Mouse (Mus musculus) T-helper 1 cell (primary cell): ENCODE measurements at regions not wholly inside any gene's neighbourhood (a gene's known extent, or its start where the extent isn't known, plus 50 kb on each side); places are given as distances from the start of the nearest gene placed in this dataset.

ENCODE experiments used
- in situ Hi-C: fragments of 300-600 bp; cut with MboI, MseI; formaldehyde crosslinking; loops from one replicate; pipeline ENCODE4 v1.15.1; 2025; ENCODE audit warnings: high pct_unique_total_duplicates

DNA sequence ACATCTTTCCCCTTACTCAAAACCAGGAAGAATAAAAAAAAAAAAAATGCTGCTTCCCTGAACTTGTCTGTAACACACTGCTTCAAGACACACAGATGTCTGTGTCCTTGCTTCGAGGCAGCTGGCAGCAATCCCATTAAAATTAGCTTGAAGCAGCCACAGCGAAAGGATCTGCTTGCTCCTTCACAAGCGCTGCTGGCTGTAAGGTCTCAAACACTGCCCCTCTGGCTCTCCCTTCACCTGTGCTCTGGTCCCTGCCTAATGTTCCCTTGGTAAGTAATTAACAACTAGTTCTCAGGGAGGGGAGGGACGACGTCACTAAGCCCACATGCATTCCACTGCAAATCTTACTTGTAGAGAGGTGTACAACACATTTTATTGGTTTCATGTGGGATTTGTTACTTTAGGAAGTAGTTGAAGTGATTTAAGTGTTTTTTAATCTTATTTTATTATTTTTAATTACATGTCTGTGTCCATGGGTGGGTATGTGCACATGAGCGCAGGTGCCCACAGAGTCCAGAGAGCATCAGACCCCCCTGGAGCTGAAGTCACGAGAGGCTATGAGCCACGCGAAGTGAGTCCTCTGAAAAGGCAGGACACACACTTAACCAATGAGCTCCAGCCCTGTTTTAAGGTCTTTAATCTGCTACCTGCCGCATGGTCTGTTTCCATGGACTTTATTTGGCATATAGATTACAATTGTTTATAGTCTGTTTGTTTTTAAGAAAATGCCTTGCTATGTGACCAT is 61.1 kb upstream of the Cers6 start:
- in situ Hi-C loops = loop anchor here (10.0 kb wide), 1 partner anchor 755 kb away; no protein-coding TSS in a partner anchor

DNA sequence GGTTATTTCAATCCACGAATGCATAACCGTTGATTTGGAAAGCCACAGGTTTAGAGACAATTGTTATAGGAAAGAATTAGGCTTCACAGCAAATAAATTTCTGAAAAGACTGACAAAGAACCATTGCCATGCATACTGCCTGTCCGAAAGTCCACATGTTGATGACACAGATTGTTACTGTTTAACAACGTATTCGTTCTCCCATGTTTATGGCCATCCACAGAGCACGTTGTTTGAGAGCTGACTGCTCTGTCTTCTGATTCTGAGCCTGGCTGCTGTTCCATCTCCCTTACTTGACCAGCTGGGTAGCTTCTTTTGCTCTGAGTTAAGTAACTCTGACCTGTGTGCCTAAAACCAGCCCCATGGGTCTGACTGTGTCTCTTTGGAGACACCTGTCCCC is 57.1 kb upstream of the Cers6 start:
- in situ Hi-C loops = loop anchor here (10.0 kb wide), 1 partner anchor 751 kb away; no protein-coding TSS in a partner anchor

DNA sequence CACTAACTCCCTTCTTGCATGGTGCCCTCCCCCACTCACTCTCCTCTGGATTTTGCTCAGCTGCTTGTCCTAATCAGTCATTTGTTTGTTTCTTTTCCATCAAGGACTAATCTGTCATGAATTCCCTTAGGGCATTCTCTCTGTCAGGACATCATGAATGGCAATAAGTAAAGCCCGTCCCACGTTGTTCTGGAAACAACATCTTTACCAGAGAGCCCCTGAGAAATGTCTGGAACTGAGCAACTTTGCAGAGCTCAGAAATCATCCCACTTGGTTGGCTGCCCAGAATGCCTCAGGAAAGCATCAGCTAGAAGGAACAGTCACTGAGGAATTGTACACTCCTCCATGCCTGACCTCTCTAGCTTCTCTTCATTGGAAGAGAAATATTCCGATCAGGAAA is 55.4 kb upstream of the Cers6 start:
- in situ Hi-C loops = loop anchor here (10.0 kb wide), 1 partner anchor 749 kb away; no protein-coding TSS in a partner anchor

DNA sequence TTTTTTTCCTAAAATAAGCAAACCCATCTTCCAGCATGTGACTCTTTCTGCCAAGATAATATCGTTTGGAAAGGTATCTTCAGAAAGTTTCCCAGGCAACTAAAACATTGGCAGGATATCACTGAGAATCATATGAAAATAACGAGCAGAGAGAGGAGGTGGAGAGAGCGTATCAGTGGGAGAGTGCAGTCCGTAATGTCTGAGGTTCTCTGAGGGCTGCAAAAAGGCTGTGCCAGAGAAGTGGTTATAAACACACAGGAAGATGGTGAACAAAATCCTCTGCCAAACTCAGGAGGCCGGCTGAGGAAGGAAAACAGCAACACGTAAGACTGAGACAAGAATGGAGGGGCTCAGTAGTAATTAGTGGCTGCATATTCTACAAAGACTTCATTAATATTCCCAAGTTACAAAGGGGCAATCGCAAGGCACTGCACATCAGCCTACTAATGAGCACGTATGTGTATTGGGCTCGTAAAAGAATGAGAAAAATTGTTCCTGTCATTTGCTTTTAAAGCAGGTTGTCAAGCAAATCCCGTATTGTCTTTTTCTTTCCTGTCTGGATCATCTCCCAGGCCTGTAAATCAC is 54.8 kb upstream of the Cers6 start:
- in situ Hi-C loops = loop anchor here (10.0 kb wide), 1 partner anchor 748 kb away; no protein-coding TSS in a partner anchor
